Mouse (Mus musculus): ENCODE results near the gene Slc25a25.
A peak's percentile ranks its signal among the peaks of the same experiment; 100 is the strongest.

The Slc25a25 gene

DNA sequence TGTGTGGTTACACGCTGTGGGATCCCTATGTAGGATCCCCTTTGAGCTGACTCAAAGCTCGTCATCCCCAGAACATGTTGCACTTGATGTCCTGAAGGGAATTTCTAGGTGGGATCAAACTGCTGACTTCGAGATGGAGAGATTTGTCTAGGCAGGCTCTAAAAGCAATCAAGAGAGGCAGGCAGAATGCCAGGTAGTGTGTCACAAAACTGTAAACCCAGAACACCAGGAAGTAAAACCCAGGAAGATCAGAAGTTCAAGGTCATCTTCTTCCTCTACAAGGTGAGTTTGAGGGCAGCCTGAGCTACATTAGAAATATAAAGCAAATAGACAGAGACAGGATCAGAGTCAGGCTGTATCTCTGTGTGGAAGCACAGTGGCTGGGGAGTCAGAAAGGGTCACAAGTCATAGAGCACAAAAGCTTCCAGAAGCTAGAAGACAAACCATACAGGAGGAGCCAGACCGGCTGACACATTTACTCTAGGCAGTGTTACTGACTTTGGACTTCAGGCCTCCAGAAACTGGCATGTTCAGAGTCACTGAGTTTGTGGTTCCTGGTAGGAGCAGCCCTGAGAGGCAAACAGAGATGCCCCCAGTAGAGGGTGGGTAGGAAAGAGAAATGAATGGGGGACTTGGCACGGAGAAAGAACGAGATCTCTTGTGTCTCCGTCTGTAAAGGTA, 44.0 kb downstream of the Slc25a25 start:
- DNase-seq (ENCODE audit: low spot score): no peak

DNA sequence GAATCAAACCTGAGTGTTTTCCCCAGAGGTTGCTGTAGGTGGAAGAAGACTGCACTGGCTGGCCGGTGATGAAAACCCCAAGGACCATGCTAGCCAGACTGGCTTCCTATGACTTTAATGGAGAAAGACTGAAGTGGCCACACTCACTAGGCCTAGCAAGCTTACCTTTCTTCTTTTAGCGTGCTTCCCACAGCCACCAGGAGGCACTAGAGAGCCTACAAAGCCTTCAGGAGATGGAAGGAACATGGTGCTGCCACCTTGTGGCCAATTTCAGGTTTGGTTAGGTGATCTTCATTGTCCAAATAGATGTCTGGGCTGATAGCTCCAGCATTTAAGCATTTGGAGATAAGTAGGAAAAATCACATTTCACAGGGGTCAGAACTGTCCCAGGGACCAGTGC, 46.6 kb downstream of the Slc25a25 start:
- DNase-seq (ENCODE audit: low spot score): peak; percentile 100

DNA sequence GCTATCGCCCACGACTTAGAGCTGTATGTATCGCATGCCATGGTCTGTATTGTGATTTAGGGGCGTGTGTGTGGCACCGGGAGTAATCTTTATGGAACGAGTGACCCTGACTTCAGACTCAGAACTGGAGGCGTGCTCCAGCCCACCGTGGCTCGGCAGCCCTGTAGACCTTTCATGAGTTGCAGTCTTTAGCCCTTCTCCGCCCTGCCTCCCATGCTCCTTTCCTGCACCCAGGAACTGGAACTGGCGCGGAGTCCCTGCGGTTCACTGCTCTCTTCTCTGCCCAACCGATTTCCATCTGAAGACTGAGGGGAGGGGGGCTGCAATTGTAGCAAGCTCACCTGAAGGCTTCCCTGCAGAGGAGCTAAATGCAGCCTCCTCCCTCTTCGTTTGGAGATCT, 54.5 kb downstream of the Slc25a25 start:
- no peak for DNase-seq (ENCODE audit: low spot score)

DNA sequence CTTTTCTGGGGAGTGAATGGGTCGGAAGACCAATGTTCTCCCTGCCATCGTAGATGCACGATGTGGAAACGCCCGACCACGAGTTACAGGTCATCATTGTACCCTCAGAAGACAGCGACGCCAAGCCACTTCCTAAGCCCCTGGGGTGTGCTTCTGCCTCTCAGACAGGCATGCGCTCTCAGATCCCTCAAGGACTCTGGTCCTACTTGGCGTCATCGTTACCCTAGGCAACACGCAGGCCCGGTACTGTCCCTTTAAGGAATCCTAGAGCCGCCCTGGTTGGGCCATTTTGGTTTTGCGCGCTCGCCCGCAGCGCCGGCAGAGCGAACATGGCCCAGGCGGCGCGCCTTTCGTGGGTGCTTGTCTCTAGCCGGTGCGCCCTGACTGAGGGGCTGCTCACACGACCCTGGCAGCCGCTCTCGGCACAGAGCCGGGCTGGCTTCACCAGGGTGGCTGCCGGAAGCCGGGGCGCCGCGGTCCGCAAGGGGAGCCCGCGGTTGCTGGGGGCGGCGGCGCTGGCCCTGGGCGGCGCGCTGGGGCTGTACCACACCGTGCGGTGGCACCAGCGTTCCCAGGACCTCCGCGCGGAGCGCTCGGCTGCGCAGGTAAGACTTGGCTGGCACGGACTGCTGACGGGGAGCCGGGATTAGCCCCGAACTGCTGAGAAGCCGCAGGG, 55.2 kb downstream of the Slc25a25 start:
- DNase-seq (ENCODE audit: low spot score): peak; percentile 99

DNA sequence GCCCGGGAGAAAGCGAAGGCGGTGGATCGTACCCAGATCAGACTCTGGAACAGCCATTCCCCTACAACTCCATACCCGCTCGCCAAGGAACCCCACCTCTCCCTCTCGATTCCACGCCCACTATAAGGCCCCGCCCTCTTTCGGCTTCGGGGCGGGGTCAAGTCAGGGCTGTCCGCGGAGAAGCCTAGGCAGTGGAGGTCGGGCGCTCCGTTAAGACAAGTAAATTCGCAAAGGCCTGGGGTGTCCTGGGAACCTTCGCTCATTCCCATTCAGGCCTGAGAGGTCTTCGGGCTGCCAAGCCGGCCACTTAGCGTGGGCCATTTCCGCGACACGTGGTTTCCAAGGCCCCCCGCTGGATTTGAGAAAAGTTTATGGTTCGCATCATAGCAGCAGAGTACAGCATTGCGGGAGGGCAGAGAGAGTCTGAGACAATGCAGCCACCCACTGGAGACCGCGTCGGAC, 55.7 kb downstream of the Slc25a25 start, which contains the start of gene Ptges2:
Gene Ptges2 (plus strand): TSS at position 413 of the 462 bp plus-strand sequence.
- peak; percentile 96 for DNase-seq (ENCODE audit: low spot score)

DNA sequence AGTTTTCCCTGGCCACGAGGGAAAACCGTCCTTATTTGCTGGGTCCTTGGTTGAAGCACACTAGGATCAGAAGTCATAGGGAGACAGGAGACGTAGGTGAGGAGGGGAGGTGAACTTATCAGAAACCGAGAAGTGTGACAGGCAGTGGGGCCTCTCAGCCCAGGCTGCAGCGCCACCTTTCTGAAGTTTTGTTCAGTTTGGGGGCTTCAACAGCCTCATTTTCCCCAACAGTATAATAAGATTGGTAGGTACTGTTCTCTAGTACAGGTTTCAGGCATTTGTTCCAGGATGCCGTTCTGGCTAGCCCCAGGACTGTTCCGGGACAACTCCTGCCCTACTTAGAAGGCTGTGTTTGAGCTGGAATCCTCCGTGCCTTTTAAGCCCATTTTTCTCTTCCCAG, 56.3 kb downstream of the Slc25a25 start:
- no peak for DNase-seq (ENCODE audit: low spot score)

DNA sequence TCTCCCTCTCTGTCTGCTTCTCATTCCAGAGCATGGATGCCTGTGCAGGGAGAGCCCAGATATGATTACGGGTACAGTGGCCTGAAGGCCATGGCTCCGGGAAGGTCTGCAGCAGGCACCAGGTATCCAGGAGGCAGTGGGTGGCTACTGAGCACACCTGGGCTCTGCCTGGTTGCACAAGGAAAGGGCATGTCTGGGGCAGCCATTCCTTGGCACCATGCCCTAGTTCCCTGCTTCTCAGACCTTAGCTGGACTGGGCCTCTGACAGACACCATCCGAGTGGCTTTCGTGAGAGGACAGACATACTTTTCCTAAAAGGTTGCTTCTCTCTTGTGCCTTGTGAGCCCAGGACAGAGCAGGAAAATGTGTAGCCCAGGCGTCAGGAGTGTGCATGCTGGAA, 59.2 kb downstream of the Slc25a25 start:
- DNase-seq (ENCODE audit: low spot score): no peak

DNA sequence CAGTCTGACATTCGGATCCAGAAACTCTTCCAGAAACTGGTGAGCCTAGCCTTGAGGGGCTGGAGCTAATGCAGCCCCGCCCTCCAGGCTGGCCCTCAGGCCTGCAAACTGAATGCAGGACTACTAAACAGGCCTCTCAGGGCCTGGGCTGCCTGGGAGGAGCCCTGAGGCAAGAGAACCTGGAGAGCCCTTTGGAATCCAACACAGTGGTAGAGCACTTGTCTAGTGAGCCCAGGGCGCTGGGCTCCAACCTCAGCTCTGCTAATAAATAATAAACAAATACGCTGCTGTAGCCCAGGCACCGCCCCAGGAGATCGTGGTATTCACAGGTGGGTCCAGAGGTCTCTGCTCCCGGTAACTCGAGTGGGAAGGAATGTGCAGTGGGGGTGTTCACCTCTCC, 60.4 kb downstream of the Slc25a25 start:
- no peak for DNase-seq (ENCODE audit: low spot score)

DNA sequence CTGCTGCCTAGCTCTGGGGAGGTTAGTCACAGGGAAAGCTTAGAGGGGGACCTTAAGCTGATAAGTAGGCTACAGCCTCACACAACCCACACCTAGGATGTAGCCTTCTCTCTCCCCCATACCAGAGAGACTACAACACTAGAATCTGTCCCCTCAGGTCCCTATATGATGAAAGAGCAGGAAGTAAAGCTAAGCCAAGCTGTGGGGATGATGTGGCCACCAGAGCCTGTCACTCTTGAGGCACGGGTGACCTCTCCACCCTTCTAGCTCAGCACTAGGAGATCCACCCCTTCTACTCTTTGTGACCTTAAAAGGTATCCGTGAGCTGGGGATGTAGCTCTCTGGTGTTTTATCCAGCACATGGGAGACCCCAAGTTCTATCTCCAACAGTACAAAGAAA, 62.1 kb downstream of the Slc25a25 start:
- no peak for DNase-seq (ENCODE audit: low spot score)

DNA sequence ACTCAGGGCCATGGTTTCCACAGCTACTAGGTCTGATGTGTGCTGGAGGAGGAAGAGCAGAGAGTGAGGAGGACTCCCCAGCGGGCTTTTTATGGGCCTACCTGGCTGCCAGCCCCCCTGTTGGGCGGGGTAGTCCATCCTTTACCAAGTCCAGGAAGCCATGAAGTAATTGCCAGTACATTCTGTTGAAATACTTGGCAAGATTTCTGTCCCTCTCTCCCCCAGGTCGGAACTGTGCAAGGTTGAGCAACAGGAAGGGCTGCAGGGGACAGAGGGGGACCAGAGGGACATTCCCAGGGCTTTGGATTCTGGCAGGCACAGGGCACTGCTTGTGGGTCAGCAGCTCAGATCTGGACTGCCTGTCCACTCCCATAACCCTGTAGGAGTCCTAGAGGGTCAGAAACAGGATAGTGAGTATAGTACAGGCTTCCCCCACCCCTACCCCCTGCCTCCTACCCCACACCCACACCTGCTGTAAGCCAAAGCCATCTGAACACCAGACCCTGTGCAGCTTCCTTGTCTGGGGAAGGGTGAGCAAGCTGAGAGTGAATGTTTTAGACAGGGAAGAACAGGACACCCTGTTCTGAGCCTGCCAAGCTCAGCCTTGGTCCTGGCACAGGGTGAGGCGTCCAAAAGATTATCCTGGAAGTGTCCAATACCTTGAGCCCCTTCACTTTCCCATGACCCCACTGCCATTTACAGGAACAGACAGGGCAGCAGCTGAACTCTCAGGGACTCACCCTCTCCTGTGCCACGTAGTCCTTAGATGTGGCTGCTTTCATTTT, 63.3 kb downstream of the Slc25a25 start, which contains the start of gene Lcn2:
Gene Lcn2 (minus strand): TSS at position 547 of the 785 bp plus-strand sequence.
- peak; percentile 50 for DNase-seq (ENCODE audit: low spot score)

DNA sequence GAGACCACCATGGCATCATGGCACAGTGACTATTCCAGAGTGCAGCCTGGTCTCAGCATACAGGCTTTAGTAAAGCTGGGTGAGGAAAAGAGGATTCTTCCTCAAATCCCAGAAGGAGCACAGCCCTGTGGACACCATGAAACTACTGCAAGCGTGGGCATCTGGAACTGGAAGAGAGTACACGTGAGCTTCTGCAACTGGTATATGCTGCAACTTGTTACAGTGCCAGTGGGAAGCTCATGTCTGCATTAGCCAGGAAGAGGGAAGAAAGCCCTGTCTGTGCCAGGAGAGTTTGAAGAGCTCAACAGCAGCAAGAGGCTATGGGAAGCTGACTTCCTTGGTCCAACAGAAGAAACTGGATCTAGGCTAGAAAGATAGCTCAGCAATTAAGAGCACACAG, 68.6 kb downstream of the Slc25a25 start:
- no peak for DNase-seq (ENCODE audit: low spot score)

DNA sequence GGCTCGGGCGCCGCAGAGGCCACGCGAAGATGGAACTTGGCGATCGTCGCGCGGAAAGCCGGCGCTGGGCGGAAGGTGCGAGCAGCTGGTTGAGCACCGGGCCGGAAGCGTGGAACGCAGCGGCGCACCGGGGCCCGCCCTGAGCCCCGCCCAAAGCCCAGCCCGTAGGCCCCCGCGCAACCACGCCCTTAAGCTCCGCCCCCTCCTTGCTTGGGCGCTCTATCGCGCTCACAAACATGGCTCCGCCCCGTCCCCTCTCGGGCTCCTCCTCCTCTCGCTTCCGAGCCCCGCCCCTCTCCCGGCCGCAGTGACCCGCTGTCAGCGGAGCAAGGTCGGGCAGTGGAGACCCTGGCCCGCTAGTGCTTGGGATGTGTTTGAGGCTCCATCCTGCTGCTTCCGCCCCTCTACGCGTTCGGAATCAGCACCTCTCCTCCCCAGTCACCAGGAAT, 69.4 kb downstream of the Slc25a25 start, which contains the start of gene 1110008P14Rik:
Gene 1110008P14Rik (minus strand): TSS at position 164 of the 449 bp plus-strand sequence.
- peak; percentile 97 for DNase-seq (ENCODE audit: low spot score)

DNA sequence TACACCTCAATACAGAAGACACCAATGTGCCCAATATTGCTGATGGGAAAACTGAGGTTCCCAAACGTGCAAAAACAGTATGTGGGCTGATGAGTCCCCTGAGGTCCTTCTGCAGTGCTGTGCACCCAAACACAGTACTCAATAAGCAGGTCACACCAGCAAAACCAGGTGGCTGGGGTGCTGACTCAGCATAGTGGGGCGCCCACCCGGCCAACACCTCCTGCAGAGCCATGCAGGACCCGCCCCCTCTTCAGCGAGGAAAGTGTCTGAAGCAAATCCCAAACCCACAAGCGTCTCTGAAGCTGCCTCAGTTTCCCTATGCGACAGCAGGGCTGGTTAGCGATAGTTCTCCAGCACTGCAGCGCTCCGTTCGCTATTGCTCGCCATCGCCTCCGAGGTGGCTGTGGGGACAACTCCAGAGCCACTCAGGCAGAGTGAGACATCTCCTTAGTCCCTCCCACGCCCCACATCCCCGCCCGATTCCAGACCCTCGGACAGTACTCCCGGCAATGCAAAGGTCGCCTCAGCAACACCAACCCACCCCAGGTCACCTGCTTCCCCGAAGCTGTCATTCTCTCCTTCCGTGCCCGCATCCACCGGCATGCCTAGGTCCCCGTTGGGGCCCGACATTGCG, 70.0 kb downstream of the Slc25a25 start:
- no peak for DNase-seq (ENCODE audit: low spot score)

DNA sequence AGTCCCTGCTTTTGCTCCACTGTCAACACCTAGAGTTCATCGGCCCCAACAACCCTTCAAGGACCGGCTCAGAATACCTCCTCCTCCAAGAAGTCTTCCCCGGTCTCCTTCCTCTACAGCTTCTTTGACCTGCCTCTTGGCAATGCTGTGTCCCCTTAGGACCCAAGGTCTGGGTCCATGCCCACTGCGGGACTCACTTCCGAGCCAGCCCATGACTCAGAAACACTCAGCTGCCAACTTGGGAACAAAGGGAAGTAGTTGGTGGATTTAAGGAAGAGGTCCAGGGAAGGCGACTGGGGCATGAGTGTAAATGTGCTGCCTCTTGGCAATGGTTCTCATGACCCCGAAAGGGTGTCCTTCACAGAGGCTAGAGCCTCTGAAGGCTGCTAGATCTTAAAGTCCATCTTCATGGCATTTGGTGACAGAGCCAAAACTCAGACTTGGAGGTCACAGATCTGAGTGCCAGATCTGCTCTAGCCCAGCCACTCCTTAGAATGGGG, 71.2 kb downstream of the Slc25a25 start:
- DNase-seq (ENCODE audit: low spot score): peak; percentile 71

DNA sequence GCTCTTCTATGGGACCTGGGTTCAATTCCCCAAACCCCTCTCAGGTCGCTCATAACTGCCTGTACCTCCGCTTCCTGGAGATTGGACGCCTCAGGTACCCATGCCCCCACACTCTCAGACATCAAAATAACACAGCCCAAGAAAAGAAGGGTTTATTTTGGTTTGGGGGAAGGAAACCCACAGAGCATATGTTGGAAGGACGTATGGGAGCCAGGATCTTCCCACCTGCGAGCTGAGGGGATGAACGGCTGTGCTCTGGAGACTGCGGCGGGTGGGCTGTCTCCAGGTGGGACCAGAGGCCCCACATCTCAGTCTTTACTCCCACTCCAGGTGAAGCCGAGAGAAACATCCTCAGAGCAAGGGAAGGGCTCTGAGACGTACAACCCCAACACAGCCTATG, 74.3 kb downstream of the Slc25a25 start:
- DNase-seq (ENCODE audit: low spot score): no peak

DNA sequence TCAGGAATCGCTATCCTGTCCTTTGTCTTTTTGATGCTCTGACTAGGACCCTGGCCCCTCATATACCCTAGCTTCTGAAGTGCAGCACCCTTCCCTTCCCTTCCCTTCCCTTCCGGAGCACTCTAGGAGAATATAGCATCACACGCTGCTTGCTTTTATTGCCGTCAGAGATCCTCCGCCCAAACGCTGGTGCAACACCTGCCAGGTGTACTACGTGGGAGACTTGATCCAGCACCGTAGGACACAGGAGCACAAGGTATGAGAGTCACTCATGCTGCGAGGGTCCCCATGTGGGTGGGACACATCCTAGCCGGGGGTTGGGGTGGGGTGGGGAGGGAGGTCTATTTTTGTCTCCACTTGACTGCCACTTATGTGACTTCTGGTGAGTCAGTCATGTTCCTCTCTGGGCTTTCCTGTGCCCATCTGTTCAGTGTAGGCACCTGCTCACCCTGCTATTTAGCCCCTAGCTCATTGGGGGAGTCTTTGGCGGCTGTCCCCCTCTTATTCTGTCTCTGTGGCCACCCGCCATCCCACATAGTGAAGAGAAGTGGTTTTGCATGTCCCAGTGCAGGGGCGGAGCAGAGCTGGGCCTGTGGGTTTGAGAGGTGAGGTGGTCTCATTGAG, 75.8 kb downstream of the Slc25a25 start:
- no peak for DNase-seq (ENCODE audit: low spot score)

DNA sequence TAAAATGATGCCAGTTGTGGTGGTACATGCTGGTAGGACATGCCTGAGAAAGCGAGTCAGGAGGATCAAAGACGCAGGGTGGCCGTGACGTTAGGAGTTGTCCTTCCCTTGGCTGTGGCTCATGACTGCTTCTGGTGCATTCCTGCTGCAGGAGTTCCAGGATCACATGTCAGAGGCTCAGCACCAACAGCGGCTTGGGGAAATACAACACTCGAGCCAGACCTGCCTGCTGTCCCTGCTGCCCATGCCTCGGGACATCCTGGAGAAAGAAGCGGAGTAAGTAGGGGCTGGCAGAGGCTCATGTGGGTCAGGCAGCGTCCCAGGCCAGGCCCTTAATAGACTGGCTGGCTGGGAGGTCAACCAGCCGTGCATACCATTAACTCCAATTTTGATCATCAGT, 77.1 kb downstream of the Slc25a25 start:
- DNase-seq (ENCODE audit: low spot score): no peak

DNA sequence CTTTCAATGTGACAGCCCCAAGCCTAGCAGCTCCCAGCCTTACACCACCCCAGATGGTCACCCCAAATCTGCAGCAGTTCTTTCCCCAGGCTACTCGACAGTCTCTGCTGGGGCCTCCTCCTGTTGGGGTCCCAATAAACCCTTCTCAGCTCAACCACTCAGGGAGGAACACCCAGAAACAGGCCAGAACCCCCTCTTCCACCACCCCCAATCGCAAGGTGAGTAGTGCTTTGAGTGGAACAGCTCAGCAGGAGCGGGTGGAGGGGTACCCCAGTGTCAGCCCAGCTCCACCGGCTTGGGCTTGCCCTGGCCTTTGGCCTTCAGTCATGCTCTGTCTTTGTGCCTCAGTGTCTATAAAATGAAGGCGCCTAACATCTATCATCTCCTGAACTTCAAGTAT, 83.9 kb downstream of the Slc25a25 start:
- DNase-seq (ENCODE audit: low spot score): no peak

All from adipocyte (in vitro differentiated cells).